17 mouse cellular contexts compared by ENCODE assay signal in genomic region chr7:6869556-6869955, GRCm38 (mm10).
DNase-seq lines count a peak whose midpoint lies in the region; ATAC-seq and TF ChIP-seq lines count a peak whose summit lies in the region.
"Had no signal": no experiment of that assay in that cellular context is flagged by ENCODE, and none has a peak within 500 bp of the region (broad histone marks: within the 10 kb centered on the region; RNA-seq: fewer than 3 reads in every experiment).

No protein-coding gene starts in this region.

- no peak overlapping the region for H3K4me2 ChIP-seq in forebrain, postnatal 0 days (ENCODE audit: low read depth)
- no peak overlapping the region for H3K4me2 ChIP-seq in midbrain, embryonic 12.5 days (replicated peaks)
- H3K4me2 ChIP-seq: heart, embryonic 12.5 days; limb, embryonic 12.5 days; liver, embryonic 15.5 days had no signal

- WGBS in forebrain, postnatal 0 days, result 52% methylated on average over 1 of the region's 1 CpGs
- 64% methylated on average over 1 of the region's 1 CpGs for WGBS in midbrain, embryonic 12.5 days
- WGBS in lung, adult 2 months, result 74% methylated on average over 1 of the region's 1 CpGs

- peak; percentile 60 to 74 for DNase-seq in right cerebral cortex, postnatal 10 days (ENCODE audit: low spot score in 2 of 2)
- no peak for DNase-seq in right cerebral cortex, postnatal 36 days (ENCODE audit: low spot score in 2 of 2)
- DNase-seq in forebrain, postnatal 0 days, result peak; percentile 60
- no peak for DNase-seq in adrenal gland, adult 8-10 months
- no peak for DNase-seq in embryo, embryonic 10.5 days (ENCODE audit: low spot score)
- DNase-seq in lung, adult 2 months, result no peak
- DNase-seq: cerebellum, adult 9-11 months; gastrocnemius, adult 2 months; heart, postnatal 4 days; kidney, adult 8-10 months; lung, postnatal 36 days; thymus, postnatal 36 days had no signal

- ATAC-seq in forebrain, postnatal 0 days, result peak; percentile 89
- peak; percentile 78 for ATAC-seq in midbrain, embryonic 12.5 days (ENCODE audit: low FRiP score, low read depth)

- no peak overlapping the region for H3K27ac ChIP-seq in forebrain, postnatal 0 days (ENCODE audit: low read depth, low read length)
- peak overlapping the region; percentile 35; the same call in 1 of the 2 replicates for H3K27ac ChIP-seq in midbrain, embryonic 12.5 days (replicated peaks)
- H3K27ac ChIP-seq: gastrocnemius, adult 2 months; limb, embryonic 12.5 days; liver, embryonic 15.5 days had no signal

- no peak overlapping the region for H3K9ac ChIP-seq in forebrain, postnatal 0 days
- H3K9ac ChIP-seq in midbrain, embryonic 12.5 days (replicated peaks), result no peak overlapping the region
- H3K9ac ChIP-seq: heart, embryonic 12.5 days; limb, embryonic 12.5 days; liver, embryonic 15.5 days had no signal

- no peak for TF ChIP-seq CTCF in forebrain, postnatal 0 days (IDR thresholded peaks at IDR 0.05; ENCODE audit: low read depth)
- no peak for TF ChIP-seq CTCF in lung, adult 2 months (IDR thresholded peaks at IDR 0.05; ENCODE audit: insufficient read depth, low read length)

- TF ChIP-seq POLR2A in lung, adult 2 months (IDR thresholded peaks at IDR 0.05; ENCODE audit: borderline replicate concordance, extremely low read depth, low read depth, low read length), result no peak

- H3K36me3 ChIP-seq in forebrain, postnatal 0 days (ENCODE audit: insufficient read depth), result no peaks in the 10 kb centered on the region
- no peaks in the 10 kb centered on the region for H3K36me3 ChIP-seq in midbrain, embryonic 12.5 days
- H3K36me3 ChIP-seq: heart, embryonic 12.5 days; limb, embryonic 12.5 days; liver, embryonic 15.5 days had no signal

- peaks cover 9% of the 10 kb centered on the region; the same call in 1 of the 2 replicates for H3K4me1 ChIP-seq in forebrain, postnatal 0 days (ENCODE audit: insufficient read depth)
- peaks cover 14% of the 10 kb centered on the region; the same call in 1 of the 2 replicates for H3K4me1 ChIP-seq in midbrain, embryonic 12.5 days
- H3K4me1 ChIP-seq in lung, adult 2 months (ENCODE audit: control insufficient read depth, insufficient read depth, low read length), result no peaks in the 10 kb centered on the region
- H3K4me1 ChIP-seq: heart, embryonic 12.5 days; limb, embryonic 12.5 days; liver, embryonic 15.5 days had no signal

- H3K27me3 ChIP-seq in forebrain, postnatal 0 days (ENCODE audit: insufficient read depth, low read length), result no peaks in the 10 kb centered on the region
- H3K27me3 ChIP-seq in midbrain, embryonic 12.5 days, result no peaks in the 10 kb centered on the region
- H3K27me3 ChIP-seq: heart, embryonic 12.5 days; limb, embryonic 12.5 days; liver, embryonic 15.5 days had no signal

- H3K9me3 ChIP-seq in forebrain, postnatal 0 days (ENCODE audit: low read length), result no peaks in the 10 kb centered on the region
- no peaks in the 10 kb centered on the region for H3K9me3 ChIP-seq in midbrain, embryonic 12.5 days
- H3K9me3 ChIP-seq: heart, embryonic 12.5 days; limb, embryonic 12.5 days; liver, embryonic 15.5 days had no signal

- H3K4me3 ChIP-seq in forebrain, postnatal 0 days (ENCODE audit: low read depth, low read length), result no peak overlapping the region
- no peak overlapping the region for H3K4me3 ChIP-seq in midbrain, embryonic 12.5 days
- H3K4me3 ChIP-seq in lung, adult 2 months (replicated peaks; ENCODE audit: extremely low read depth, low read depth, low read length), result no peak overlapping the region
- H3K4me3 ChIP-seq: erythroblast, embryonic 14.5 days; gastrocnemius, adult 2 months; heart, embryonic 12.5 days; limb, embryonic 12.5 days; liver, embryonic 15.5 days had no signal

Comparison
In these comparisons a context has a peak if more than half of its experiments do, and no peak if none do; other contexts are left out.
1. DNase-seq: peak in right cerebral cortex, postnatal 10 days (2 of 2) and forebrain, postnatal 0 days (single experiment); none in right cerebral cortex, postnatal 36 days (0 of 2), adrenal gland, adult 8-10 months (single experiment), embryo, embryonic 10.5 days (single experiment) and lung, adult 2 months (single experiment).